Mouse (Mus musculus) frontal cortex, adult 2 months (tissue): Measurements from ENCODE around the gene Hepacam2. TPM values are rescaled to one million over a fixed set of nuclear protein-coding genes. Genes with fewer than 3 reads are reported as not detected.
"Not testable (repeated sequence)": the region's sequence is repeated elsewhere in the genome, so short reads cannot be mapped to it uniquely, and the experiment has no call there.

Source experiments
- DNase-seq, 2 experiments: peaks; one replicate each; pipeline ENCODE4 v3.0.0; 2022; ENCODE audit warnings: low spot score in 1 of 2; ENCODE audit errors: extremely low spot score in 1 of 2
- polyA plus RNA-seq: library from polyadenylated mRNA; depleted of rRNA; stranded (reverse); fragments of >200 nt; gene quantifications from 2 replicates; pipeline ENCODE4 v1.2.3, GENCODE M21; 2012; rRNA removed

The Hepacam2 gene
- polyA plus RNA-seq, 1 experiment, result 0.46 TPM

DNA sequence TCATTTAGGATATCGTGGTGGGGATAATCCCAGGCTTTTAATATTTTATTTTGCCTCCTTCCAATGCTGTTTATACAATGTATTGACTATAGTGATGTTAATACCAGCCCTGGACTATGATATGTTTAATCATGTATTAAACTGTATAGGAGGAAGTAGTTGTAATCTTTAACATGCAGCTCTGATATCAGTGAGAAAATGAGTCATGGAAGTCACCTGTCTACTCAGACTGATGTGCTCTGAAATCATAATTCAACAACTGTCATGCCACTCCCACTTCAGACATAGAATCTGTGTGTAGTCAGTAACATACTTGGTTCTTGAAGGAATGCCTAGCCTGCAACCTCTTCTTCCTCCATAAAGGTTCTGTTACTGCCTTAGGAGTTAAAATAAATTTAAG is 29.5 kb downstream of the Hepacam2 start:
- no peak for DNase-seq

GRCm38 (mm10) chr6:3463594-3463993 is 34.5 kb downstream of the Hepacam2 start:
- no peak for DNase-seq

DNA sequence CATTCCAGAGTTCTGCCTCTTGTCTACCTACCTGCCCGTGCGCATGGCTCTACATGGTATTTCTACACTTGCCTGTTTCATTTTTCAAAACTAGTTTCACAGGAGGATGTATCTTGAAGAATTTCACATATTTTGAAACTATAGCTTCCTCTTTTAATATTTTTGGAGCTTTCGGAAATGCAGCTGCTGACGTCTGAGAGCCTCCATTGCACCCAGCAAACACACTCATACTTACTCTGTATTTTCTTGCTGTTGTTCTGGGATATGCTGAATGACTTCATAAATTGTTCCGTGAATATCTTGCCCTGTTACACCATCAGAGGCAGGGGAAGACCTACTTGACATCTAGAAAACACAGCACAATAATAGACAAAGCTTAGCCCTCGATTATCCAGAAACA is 35.1 kb downstream of the Hepacam2 start:
- no peak for DNase-seq

DNA sequence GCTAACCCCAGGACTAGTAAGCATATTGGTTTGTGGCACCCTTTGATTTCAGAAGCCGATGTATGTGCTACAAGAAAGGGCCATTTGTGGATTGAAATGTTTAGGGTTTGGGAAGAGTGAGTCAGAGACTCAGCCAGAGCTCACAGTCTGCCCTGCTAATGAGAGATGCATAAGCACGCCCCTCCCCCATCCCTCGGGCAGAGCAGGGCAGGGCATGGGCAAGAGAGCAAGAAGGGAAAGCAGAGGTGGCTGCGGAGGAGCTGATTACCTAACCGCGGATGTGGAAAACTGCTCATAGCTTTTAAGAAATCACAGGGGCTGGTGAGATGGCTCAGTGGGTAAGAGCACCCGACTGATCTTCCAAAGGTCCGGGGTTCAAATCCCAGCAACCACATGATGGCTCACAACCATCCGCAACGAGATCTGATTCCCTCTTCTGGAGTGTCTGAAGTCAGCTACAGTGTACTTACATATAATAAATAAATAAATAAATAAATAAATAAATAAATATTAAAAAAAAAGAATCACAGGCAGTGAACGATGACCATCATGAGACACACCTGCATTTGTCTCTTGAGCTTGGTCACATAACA is 42.1 kb downstream of the Hepacam2 start:
- no peak for DNase-seq

DNA sequence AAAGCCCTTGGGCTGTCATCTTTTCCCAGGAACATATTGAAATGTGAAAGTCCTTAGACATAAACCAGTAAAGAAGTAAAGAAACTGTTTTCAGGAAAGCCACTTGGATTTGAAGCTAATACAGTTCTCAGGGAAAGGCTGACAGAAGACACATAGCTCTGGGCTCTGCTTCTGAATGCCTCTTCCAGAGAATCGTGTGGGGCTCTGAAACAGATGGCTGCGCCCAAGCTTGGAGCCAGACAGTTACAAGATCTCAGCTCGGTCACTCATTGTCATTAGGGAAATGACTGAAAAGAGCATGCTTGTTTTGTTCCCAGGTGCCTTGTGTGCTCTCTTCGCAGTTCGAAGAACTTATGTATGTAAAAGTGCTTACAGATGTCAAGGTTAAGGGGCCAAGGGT is 43.7 kb downstream of the Hepacam2 start:
- no peak for DNase-seq

DNA sequence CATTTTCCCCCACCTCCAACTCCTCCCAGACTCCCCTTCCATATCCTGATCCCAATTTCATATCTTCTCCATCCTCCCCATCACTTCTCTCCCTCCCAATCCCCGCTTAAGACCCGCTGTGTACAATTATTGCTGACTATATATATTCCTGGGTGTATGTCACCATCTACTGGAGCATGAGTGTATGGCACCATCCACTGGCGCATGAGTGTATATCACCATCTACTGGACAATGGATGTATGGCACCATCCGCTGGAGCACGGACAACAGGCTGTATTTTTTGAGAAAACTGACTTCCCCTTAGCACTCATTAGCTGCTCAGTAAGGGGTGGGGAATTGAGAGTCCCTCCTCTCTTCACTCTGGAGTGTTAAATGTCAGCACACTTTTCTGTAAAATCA is 50.7 kb downstream of the Hepacam2 start:
- peak; percentile 43 to 83 for DNase-seq

- DNase-seq, result peak in 1 of 2 experiments; percentile 37
Measured at GRCm38 (mm10) chr6:3443905-3444304, 54.2 kb downstream of the Hepacam2 start.

- no peak for DNase-seq
Measured at GRCm38 (mm10) chr6:3436087-3436486, 62.0 kb downstream of the Hepacam2 start.

DNA sequence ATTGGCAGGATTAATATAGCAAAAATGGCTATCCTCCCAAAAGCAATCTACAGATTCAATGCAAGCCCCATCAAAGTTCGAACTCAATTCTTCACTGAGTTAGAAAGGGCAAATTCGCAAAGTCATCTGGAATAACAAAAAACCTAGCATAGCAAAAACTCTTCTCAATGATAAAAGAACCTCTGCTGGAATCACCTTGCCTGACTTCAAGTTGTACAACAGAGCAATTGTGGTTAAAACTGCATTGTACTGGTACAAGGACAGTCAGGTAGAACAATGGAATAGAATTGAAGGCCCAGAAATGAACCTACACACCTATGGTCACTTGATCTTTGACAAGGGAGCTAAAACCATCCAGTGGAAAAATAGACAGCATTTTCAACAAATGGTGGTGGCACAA is 67.1 kb downstream of the Hepacam2 start:
- not testable (repeated sequence) for DNase-seq

DNA sequence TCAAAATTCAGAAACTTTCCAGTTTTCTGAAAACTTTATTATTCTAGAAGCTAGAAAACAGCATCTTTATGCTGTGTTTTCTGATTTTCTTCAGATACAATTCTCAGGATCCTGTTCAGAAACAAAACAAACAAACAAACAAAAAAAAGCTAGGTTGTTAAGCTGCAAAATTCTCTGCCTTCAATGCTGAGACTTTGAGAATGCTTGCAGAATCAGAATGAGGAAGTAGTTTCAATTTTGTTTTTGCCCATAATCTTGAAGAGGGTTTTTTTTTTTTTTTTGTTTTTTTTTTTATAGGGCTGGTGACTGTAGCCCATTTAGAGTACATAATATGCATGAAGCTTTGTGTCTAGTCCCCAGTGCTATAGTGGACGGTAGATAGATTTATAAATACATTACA is 71.1 kb downstream of the Hepacam2 start:
- DNase-seq, result no peak

DNA sequence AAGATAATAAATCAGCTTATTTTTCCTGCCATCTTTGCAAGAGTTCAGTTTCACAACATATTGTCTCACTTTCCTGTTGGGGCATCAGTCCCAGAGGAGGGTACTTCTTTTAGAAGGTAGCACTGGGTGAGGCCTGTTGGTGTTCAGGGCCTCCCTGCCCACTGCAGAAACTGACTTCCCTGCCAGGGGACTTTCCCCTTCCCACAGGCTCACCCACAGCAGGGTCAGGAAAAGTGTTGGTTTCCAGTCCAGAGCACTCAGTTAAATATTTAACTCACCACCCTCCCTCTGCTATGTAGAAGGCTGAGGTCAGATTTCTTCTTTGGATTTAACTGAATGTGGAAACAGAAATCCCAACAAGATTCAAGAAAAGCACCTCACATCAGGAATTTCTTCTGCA is 72.8 kb downstream of the Hepacam2 start:
- not testable (repeated sequence) for DNase-seq

GRCm38 (mm10) chr6:3424613-3425277 is 73.4 kb downstream of the Hepacam2 start:
- DNase-seq, result not testable (repeated sequence)

Other genes starting within 250 kb of the Hepacam2 start
- 2.6 and 3.4 TPM in 2 replicates for gene Samd9l, start 98.7 kb downstream of the Hepacam2 start, polyA plus RNA-seq
- 29.4 and 36.4 TPM in 2 replicates for gene Vps50, start 84 bp upstream of the Hepacam2 start, polyA plus RNA-seq